Mouse (Mus musculus): ENCODE data around the gene Il15ra. TPM values are rescaled to one million over a fixed set of nuclear protein-coding genes. Genes with fewer than 3 reads are reported as not detected.

Il15ra gene
- polyA plus RNA-seq (2015; fragmentation: Nextera tagmentation; extraction: Ambion mirVana), result 4.5 TPM in 2 replicates

DNA sequence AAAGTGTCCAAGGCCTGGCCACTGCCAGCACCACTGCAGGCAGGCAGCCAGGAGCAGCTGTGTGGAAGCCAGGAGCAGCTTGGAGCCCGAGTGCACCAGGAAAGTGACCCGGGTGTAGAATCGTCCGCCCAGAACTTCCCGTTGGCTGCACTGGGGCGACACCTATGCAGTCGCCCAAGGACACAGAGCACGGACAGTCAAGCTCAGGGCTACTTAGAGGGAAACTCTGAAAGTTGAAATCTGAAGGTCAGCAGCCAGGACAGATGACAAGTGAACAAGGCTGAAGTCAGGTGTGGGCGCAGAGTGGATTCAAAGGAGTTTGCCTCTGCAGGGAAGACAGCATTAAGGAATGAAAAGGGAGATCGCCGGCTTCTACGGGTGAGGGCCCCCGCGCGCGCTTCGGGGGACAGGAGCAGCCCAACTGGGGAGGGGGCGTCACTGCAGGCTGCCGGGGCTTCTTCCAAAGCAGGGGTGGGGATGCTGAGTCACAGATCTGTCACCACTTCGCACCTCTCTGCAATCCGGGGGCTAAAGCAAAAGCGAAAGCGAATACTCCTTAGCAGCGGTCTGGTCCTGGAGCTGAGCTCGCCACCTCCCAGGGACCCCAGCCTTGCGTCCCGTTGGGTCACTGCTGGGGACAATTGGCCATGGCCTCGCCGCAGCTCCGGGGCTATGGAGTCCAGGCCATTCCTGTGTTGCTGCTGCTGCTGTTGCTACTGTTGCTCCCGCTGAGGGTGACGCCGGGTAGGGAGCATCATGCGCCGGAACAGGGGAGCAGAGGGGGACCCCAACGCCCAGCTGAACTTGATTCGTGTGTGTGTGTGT lies at the start of gene Il15ra:
Gene Il15ra, plus strand, starts transcription at position 90 of the 825 bp plus-strand sequence.

DNA sequence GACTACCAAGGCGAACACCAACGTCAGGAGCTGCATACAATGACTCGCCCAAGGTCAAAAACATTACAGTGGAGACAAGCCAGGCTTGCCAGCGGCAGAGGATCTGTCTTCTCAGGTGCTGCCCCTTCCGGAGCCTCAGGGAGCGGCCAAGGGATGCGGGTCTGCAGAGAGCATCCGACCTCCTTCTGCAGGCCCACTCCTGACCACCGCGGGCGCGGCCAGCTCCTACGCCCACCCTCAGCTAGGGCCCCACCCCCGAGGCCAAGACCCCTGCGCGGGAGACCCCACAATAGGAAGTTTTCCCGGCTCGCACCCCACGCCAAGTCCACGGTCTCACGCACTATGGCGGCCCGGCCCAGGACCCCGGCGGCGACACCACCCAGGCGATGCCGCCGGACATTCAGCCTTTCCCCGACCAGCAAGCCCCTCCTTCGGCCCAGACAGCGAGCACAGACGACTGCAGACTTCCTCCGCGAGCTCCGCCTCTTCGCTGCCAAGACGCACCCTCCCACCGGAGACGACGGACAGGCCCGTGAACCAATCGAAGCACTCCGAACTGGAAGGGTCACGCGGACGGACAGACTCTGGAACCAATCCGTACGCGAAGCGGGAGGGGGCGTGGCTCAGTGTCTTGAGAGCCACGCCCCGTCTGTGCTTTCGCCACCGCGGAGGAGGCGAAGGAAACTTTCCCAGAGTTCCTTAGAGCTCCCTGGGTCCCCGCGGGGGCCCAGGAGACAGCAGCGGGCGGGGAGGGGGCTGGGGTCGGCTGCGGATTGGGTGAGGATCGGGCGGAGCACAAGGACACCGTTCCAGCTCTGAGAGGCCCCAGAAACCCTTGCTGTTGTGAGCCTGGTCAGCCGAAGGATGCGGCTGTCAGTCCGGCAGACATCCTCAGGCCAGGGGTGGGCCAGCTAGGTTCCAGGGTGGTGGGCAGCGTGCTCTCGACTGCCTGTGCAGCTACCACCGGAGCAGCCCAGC lies 72.3 kb downstream of the Il15ra start, which contains the start of the genes Fbh1 and Ankrd16:
Gene Fbh1, minus strand, starts transcription at position 492 of the 978 bp plus-strand sequence.
Gene Ankrd16, plus strand, starts transcription at position 786 of the 978 bp plus-strand sequence.

Other genes with a start within 250 kb of the Il15ra start
- gene Pfkfb3, start 151.2 kb upstream of the Il15ra start, polyA plus RNA-seq (2015; fragmentation: Nextera tagmentation; extraction: Ambion mirVana), result 4.5 and 4.9 TPM in 2 replicates
- 86.4 and 94.8 TPM in 2 replicates for gene Rbm17, start 101.1 kb upstream of the Il15ra start, polyA plus RNA-seq (2015; fragmentation: Nextera tagmentation; extraction: Ambion mirVana)
- not detected in 2 replicates for gene Gm17490, start 79.0 kb upstream of the Il15ra start, polyA plus RNA-seq (2015; fragmentation: Nextera tagmentation; extraction: Ambion mirVana)
- gene Il2ra, start 62.5 kb upstream of the Il15ra start, polyA plus RNA-seq (2015; fragmentation: Nextera tagmentation; extraction: Ambion mirVana), result 0.07 TPM in 2 replicates
- 35.5 and 39.6 TPM in 2 replicates for gene Fbh1, start 72.3 kb downstream of the Il15ra start, polyA plus RNA-seq (2015; fragmentation: Nextera tagmentation; extraction: Ambion mirVana)
- gene Ankrd16, start 72.6 kb downstream of the Il15ra start, polyA plus RNA-seq (2015; fragmentation: Nextera tagmentation; extraction: Ambion mirVana), result 22.8 and 27.7 TPM in 2 replicates

Data from spleen, postnatal 0 days (tissue).